Mouse (Mus musculus) ES-Bruce4 (cell line): ENCODE results near the gene Depdc5. TPM values are rescaled to one million over a fixed set of nuclear protein-coding genes. Genes with fewer than 3 reads are reported as not detected.
"Not testable (repeated sequence)": the region's sequence is repeated elsewhere in the genome, so short reads cannot be mapped to it uniquely, and the experiment has no call there.

Experiments
- H3K27ac ChIP-seq: 2 replicates; pipeline ENCODE4 v1.5.1; 2012; ENCODE audit warnings: low read length, inconsistent platforms; ENCODE audit not compliant: insufficient read depth
- H3K27me3 ChIP-seq: 2 replicates; pipeline ENCODE4 v1.6.1; 2012; ENCODE audit warnings: mild to moderate bottlenecking, low read length, inconsistent platforms; ENCODE audit not compliant: control insufficient read depth, poor library complexity, insufficient read depth, severe bottlenecking
- H3K36me3 ChIP-seq: 2 replicates; pipeline ENCODE4 v1.6.1; 2012; ENCODE audit warnings: inconsistent platforms, mild to moderate bottlenecking, low read length, moderate library complexity; ENCODE audit not compliant: control insufficient read depth, poor library complexity, insufficient read depth, severe bottlenecking
- H3K4me1 ChIP-seq: one replicate; pipeline ENCODE4 v1.8.1; 2011; ENCODE audit warnings: low read length; ENCODE audit not compliant: control insufficient read depth, insufficient read depth
- H3K4me3 ChIP-seq: 2 replicates; pipeline ENCODE4 v1.5.1; 2011; ENCODE audit warnings: low read depth, mild to moderate bottlenecking, low read length
- H3K9ac ChIP-seq: 2 replicates; pipeline ENCODE4 v1.6.1; 2012; ENCODE audit warnings: low read depth, mild to moderate bottlenecking, inconsistent platforms; ENCODE audit not compliant: poor library complexity, severe bottlenecking
- H3K9me3 ChIP-seq: replicated peaks from 2 replicates; pipeline ENCODE4 v1.6.1; 2012; ENCODE audit warnings: mild to moderate bottlenecking, low read length, inconsistent platforms; ENCODE audit not compliant: control insufficient read depth, poor library complexity, insufficient read depth, severe bottlenecking
- CTCF ChIP-seq: IDR thresholded peaks from one replicate; pipeline ENCODE4 v1.8.1; 2011; ENCODE audit warnings: low read depth, low read length
- EP300 ChIP-seq: IDR thresholded peaks from 2 replicates; pipeline ENCODE4 v1.6.1; 2011; ENCODE audit warnings: low read depth, low read length; ENCODE audit not compliant: insufficient read depth
- POLR2A ChIP-seq: IDR thresholded peaks from one replicate; pipeline ENCODE4 v1.8.1; 2011; ENCODE audit warnings: low read length; ENCODE audit not compliant: insufficient read depth
- polyA plus RNA-seq: library from polyadenylated mRNA; stranded (reverse); fragments of >200 nt; gene quantifications from 2 replicates; pipeline ENCODE4 v1.2.4, GENCODE M21; 2011; ENCODE audit warnings: low read depth; ENCODE audit not compliant: missing spikeins, insufficient read depth, insufficient read length

Gene Depdc5
- polyA plus RNA-seq, 1 experiment, result 60.5 TPM

DNA sequence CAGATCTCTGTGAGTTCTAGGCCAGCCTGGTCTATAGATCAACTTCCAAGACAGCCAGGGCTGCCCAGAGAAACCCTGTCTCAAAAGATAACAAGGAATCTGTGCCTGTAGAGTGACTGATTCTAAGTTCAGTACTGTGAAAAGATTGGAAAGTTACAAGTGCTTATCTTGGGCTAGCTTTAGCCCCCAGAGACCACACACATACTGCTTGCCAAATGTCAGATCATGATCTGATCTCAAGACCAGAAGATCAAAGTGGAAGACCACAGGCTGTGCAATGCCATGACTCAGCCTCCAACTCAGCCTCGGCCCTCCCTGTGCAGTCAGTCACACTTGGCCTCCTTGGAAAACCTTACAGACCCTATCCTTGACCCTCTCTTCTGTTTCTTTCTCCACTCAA is 29.0 kb upstream of the Depdc5 start:
- Histone ChIP-seq H3K4me3 (no peak overlapping the region), H3K27me3 (no peaks in the 10 kb centered on the region), H3K27ac (no peak overlapping the region), H3K9ac (no peak overlapping the region), H3K4me1 (no peaks in the 10 kb centered on the region), H3K9me3 (no peaks in the 10 kb centered on the region), H3K36me3 (peaks cover 55% of the 10 kb centered on the region)
- TF ChIP-seq CTCF (no peak), EP300 (no peak), POLR2A (no peak)

DNA sequence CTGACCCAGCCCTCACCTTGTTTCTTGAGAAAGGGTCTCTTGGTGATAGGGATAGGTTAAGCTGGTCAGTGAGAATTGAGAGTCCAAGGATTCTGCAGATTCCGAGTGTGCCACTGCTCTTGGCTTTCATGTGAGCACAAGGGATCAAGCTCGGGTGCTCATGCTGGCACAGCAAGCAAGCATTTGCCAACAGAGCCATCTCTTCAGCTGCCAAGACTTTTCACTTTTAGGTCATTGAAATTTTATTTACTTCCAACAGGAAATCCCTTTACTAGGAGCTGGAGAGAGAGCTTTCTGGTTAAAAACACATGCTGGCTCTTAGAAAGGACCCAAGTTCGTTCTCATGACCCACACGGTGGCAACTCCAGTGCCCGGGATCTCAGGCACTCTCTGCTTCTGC is 26.5 kb upstream of the Depdc5 start:
- no peaks in the 10 kb centered on the region for H3K27me3 ChIP-seq
- H3K9ac ChIP-seq, result no peak overlapping the region
- no peak overlapping the region for H3K4me3 ChIP-seq
- TF ChIP-seq CTCF, result no peak
- TF ChIP-seq EP300, result no peak
- no peak for TF ChIP-seq POLR2A
- no peaks in the 10 kb centered on the region for H3K9me3 ChIP-seq
- peaks cover 51% of the 10 kb centered on the region for H3K36me3 ChIP-seq
- no peak overlapping the region for H3K27ac ChIP-seq
- H3K4me1 ChIP-seq, result no peaks in the 10 kb centered on the region

DNA sequence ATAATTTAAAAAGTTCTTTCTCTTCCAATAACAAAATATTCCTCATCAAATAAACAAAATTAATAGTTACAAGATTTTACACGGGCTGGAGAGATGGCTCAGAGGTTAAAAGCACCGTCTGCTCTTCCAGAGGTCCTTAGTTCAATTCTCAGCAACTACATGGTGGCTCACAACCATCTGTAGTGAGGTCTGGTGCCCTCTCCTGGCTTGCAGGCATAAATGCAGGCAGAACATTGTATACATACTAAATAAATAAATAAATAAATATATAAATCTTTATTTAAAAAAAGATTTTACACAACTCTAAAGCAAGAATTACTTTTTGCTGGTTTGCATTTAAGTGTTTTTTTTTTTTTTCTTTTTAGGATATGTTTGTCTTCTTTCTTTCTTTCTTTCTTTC is 23.5 kb upstream of the Depdc5 start:
- H3K9me3 ChIP-seq, result no peaks in the 10 kb centered on the region
- H3K36me3 ChIP-seq, result peaks cover 59% of the 10 kb centered on the region
- H3K27me3 ChIP-seq, result no peaks in the 10 kb centered on the region
- no peak for TF ChIP-seq POLR2A
- TF ChIP-seq CTCF, result peak; percentile 19
- H3K4me3 ChIP-seq, result no peak overlapping the region
- no peak overlapping the region for H3K9ac ChIP-seq
- H3K27ac ChIP-seq, result no peak overlapping the region
- no peaks in the 10 kb centered on the region for H3K4me1 ChIP-seq

DNA sequence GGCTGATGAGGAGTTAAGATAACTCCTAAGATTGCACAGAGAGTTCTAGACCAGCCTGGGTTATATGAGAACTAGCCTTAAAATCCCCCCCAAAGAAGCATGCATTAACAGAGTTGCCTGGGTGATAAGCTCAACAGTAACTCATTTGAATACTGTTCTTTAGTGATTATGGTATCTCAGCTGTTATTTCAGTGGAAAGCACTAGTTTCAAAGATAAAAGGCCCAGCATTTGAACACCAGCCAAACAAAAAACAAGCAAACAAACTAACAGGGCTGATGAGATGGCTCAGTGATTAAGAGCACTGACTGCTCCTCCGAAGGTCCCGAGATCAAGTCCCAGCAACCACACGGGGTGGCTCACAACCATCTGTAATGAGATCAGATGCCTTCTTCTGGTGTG is 14.3 kb upstream of the Depdc5 start:
- Histone ChIP-seq H3K36me3 (peaks cover 9% of the 10 kb centered on the region), H3K9ac (no peak overlapping the region), H3K27me3 (no peaks in the 10 kb centered on the region), H3K27ac (no peak overlapping the region), H3K9me3 (no peaks in the 10 kb centered on the region), H3K4me3 (no peak overlapping the region), H3K4me1 (peaks cover 2% of the 10 kb centered on the region)
- no peak for TF ChIP-seq CTCF
- TF ChIP-seq POLR2A, result no peak
- TF ChIP-seq EP300, result no peak

DNA sequence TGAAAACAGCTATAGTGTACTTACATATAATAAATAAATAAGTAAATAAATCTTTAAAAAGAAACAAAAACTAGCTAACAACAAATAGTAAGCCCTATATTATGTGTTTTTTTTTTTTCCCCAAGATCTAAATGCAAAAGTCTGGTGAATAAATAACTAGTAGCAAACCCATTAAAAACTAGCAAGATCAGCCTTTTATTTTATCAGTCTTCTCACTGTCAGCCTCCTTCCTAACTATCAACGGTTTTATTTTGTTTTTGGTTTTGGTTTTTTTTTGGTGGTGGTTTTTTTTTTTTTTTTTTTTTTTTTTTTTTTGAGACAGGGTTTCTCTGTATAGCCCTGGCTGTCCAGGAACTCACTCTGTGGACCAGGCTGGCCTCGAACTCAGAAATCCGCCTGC is 13.9 kb upstream of the Depdc5 start:
- H3K36me3 ChIP-seq, result not testable (repeated sequence)

DNA sequence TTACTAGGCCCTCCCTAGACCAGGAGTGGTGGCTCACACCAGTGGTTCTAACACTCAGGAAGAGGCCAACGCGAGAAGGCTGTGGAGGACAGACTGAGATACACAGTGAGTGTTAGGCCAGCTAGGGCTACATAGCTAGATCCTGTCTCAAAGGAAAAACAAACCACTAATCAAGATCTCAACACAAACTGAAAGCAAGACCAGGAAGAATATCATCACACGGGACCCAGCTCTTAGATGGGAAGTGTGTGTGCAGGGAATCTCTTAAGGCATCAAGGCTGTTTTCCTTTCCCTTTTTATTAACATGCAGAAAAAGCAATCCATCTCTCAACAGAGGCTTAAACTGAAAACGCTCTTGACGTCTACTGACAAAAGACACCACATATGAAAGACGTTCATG is 11.5 kb upstream of the Depdc5 start:
- no peak overlapping the region for H3K4me3 ChIP-seq
- TF ChIP-seq EP300 (no peak), CTCF (no peak), POLR2A (no peak)
- no peaks in the 10 kb centered on the region for H3K9me3 ChIP-seq
- peaks cover 2% of the 10 kb centered on the region for H3K4me1 ChIP-seq
- peak overlapping the region; percentile 79; the same call in 1 of the 2 replicates for H3K27ac ChIP-seq
- peak overlapping the region; percentile 93 for H3K9ac ChIP-seq
- H3K36me3 ChIP-seq, result 0 out of 2 replicates have a peak, but pooled peaks cover 2% of the 10 kb centered on the region
- no peaks in the 10 kb centered on the region for H3K27me3 ChIP-seq

More for the DNA sequence above, 13.9 kb upstream of the Depdc5 start:
- H3K4me3 ChIP-seq, H3K9ac ChIP-seq, H3K4me1 ChIP-seq, H3K9me3 ChIP-seq, H3K27me3 ChIP-seq, H3K27ac ChIP-seq: not testable (repeated sequence)
